Mouse (Mus musculus): Measurements from ENCODE around the gene Arl6ip5. TPM values are rescaled to one million over a fixed set of nuclear protein-coding genes. Genes with fewer than 3 reads are reported as not detected.

Arl6ip5 gene
- polyA plus RNA-seq, 1 experiment from 2014 or later = 41.8 TPM

Other genes with a start within 250 kb of the Arl6ip5 start
- 4.1 and 4.7 TPM in 2 replicates for gene Fam19a4, start 150.3 kb upstream of the Arl6ip5 start, polyA plus RNA-seq (2014; fragmentation: Nextera tagmentation; extraction: Ambion mirVana)
- 7.9 and 8.3 TPM in 2 replicates for gene Eogt, start 61.5 kb upstream of the Arl6ip5 start, polyA plus RNA-seq (2014; fragmentation: Nextera tagmentation; extraction: Ambion mirVana)
- gene Tmf1, start 31.6 kb upstream of the Arl6ip5 start, polyA plus RNA-seq (2014; fragmentation: Nextera tagmentation; extraction: Ambion mirVana) = 29.9 and 34.6 TPM in 2 replicates
- 99.4 and 101 TPM in 2 replicates for gene Uba3, start 5.0 kb upstream of the Arl6ip5 start, polyA plus RNA-seq (2014; fragmentation: Nextera tagmentation; extraction: Ambion mirVana)
- gene Lmod3, start 42.1 kb downstream of the Arl6ip5 start, polyA plus RNA-seq (2014; fragmentation: Nextera tagmentation; extraction: Ambion mirVana) = 0.08 TPM in 1 of 2 replicates, not detected in the other

All from midbrain, embryonic 11.5 days (tissue).